In the genomic region with DNA sequence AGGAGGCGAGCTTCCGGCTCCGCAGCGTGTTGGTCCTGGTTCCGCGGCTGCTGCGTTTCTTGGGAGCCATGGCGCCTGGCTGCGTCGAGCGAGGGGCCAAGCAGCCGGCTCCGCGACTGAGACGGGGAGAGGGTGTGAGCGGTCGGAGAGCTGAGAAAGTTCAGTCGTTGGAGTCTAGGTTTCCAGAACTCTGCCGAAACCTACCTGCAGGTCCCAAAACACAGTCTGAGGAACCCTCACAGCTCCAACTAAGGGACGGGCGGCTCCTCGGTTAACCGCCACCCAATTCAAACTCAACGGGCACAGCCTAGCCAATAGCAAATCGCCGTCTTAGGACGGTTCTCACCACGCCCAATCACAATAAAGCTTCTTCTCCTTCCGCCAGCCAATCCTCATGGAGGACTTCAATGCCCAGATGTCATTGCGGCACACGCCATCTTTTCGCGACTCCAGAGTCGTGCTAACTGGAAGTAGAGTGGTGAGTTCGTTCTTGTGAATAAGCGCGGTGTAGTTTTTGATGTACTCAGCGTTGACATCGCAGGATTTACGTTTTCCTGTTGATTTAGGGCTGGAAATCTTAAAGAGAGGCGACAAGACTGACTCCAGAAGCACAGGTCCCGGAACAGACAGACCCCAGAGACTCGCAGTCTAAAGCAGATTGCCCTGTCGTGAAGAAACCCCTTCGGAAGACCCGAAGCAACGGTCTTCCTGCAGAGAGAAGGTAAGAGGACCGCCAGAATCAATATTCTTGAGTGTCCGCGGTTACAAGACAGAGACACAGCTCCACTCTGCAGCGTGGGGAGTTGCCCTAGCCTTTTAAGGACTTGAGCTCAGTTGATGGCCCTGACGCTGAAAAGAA, we compare ENCODE assay signal across 7 mouse cellular contexts. TPM values are rescaled to one million over a fixed set of nuclear protein-coding genes. Genes with fewer than 3 reads are reported as not detected.
DNase-seq lines count a peak whose midpoint lies in the region; ATAC-seq and TF ChIP-seq lines count a peak whose summit lies in the region.

9930104L06Rik (plus strand) TSS at position 436 of the 859 bp plus-strand sequence.

- intact Hi-C loops in left cerebral cortex, postnatal 4 days (cut with DNase I), result no loop called here

- under 1% methylated on average over 52 of the region's 52 CpGs for WGBS in embryonic facial prominence, embryonic 10.5 days
- under 1% methylated on average over 52 of the region's 52 CpGs for WGBS in intestine, postnatal 0 days
- under 1% methylated on average over 52 of the region's 52 CpGs for WGBS in midbrain, embryonic 12.5 days
- under 1% methylated on average over 52 of the region's 52 CpGs for WGBS in small intestine, adult 2 months

- peaks cover 39% of the 10 kb centered on the region for H3K36me3 ChIP-seq in embryonic facial prominence, embryonic 10.5 days (replicated peaks)
- H3K36me3 ChIP-seq in intestine, postnatal 0 days (ENCODE audit: control insufficient read depth, insufficient read depth), result peaks cover 7% of the 10 kb centered on the region; the same call in 1 of the 2 replicates
- H3K36me3 ChIP-seq in midbrain, embryonic 12.5 days, result peaks cover 28% of the 10 kb centered on the region
- H3K36me3 ChIP-seq in small intestine, adult 2 months (ENCODE audit: control insufficient read depth, insufficient read depth, low read length), result peaks cover 8% of the 10 kb centered on the region; the same call in 1 of the 2 replicates

- DNase-seq in adrenal gland, postnatal 10 days, result peak; percentile 95
- peak; percentile 93 for DNase-seq in embryonic facial prominence, embryonic 10.5 days (ENCODE audit: low spot score)
- peak; percentile 83 for DNase-seq in gonadal fat pad, adult 2 months (ENCODE audit: low read depth)
- peak; percentile 93 for DNase-seq in left cerebral cortex, postnatal 4 days

- TF ChIP-seq POLR2A in small intestine, adult 2 months (IDR thresholded peaks at IDR 0.05; ENCODE audit: low read depth, low read length), result no peak

- no peaks in the 10 kb centered on the region for H3K27me3 ChIP-seq in embryonic facial prominence, embryonic 10.5 days (replicated peaks; ENCODE audit: low read depth, poor library complexity, severe bottlenecking)
- no peaks in the 10 kb centered on the region for H3K27me3 ChIP-seq in intestine, postnatal 0 days (replicated peaks; ENCODE audit: control insufficient read depth, insufficient read depth, low read length)
- H3K27me3 ChIP-seq in midbrain, embryonic 12.5 days, result no peaks in the 10 kb centered on the region
- no peaks in the 10 kb centered on the region for H3K27me3 ChIP-seq in small intestine, adult 2 months (ENCODE audit: control insufficient read depth, insufficient read depth, low read length)

- peak within 1 kb of the TSS; percentile 93 for H3K27ac ChIP-seq in embryonic facial prominence, embryonic 10.5 days (replicated peaks)
- peak within 1 kb of the TSS; percentile 60; the same call in 1 of the 2 replicates for H3K27ac ChIP-seq in intestine, postnatal 0 days (ENCODE audit: low read depth, low read length)
- H3K27ac ChIP-seq in midbrain, embryonic 12.5 days (replicated peaks), result 0 out of 2 replicates have a peak within 1 kb of the TSS, but pooled peaks have one; percentile 10
- no peak within 1 kb of the TSS for H3K27ac ChIP-seq in small intestine, adult 2 months (ENCODE audit: insufficient read depth, low read depth, low read length)

- H3K9me3 ChIP-seq in embryonic facial prominence, embryonic 10.5 days, result no peaks in the 10 kb centered on the region
- H3K9me3 ChIP-seq in intestine, postnatal 0 days (ENCODE audit: control insufficient read depth), result no peaks in the 10 kb centered on the region
- no peaks in the 10 kb centered on the region for H3K9me3 ChIP-seq in midbrain, embryonic 12.5 days

- ATAC-seq in intestine, postnatal 0 days, result peak; percentile 99
- ATAC-seq in midbrain, embryonic 12.5 days (ENCODE audit: low FRiP score, low read depth), result peak; percentile 99

- H3K9ac ChIP-seq in intestine, postnatal 0 days (ENCODE audit: low read depth, low read length), result peak within 1 kb of the TSS; percentile 72
- peak within 1 kb of the TSS; percentile 74 for H3K9ac ChIP-seq in midbrain, embryonic 12.5 days (replicated peaks)

- peaks cover 22% of the 10 kb centered on the region for H3K4me1 ChIP-seq in embryonic facial prominence, embryonic 10.5 days
- H3K4me1 ChIP-seq in intestine, postnatal 0 days (replicated peaks; ENCODE audit: control insufficient read depth, insufficient read depth, low read length), result no peaks in the 10 kb centered on the region; the same call in 1 of the 2 replicates
- H3K4me1 ChIP-seq in midbrain, embryonic 12.5 days, result peaks cover 23% of the 10 kb centered on the region
- H3K4me1 ChIP-seq in small intestine, adult 2 months (ENCODE audit: control insufficient read depth, insufficient read depth, insufficient read length, low read length), result peaks cover 6% of the 10 kb centered on the region

- peak within 1 kb of the TSS; percentile 98 for H3K4me3 ChIP-seq in embryonic facial prominence, embryonic 10.5 days
- peak within 1 kb of the TSS; percentile 83 for H3K4me3 ChIP-seq in intestine, postnatal 0 days (ENCODE audit: low read depth, low read length)
- H3K4me3 ChIP-seq in midbrain, embryonic 12.5 days, result peak within 1 kb of the TSS; percentile 90
- H3K4me3 ChIP-seq in small intestine, adult 2 months (ENCODE audit: low read depth, low read length), result peak within 1 kb of the TSS; percentile 86

- TF ChIP-seq CTCF in intestine, postnatal 0 days (IDR thresholded peaks at IDR 0.05; ENCODE audit: low read depth), result no peak
- TF ChIP-seq CTCF in small intestine, adult 2 months (IDR thresholded peaks at IDR 0.05; ENCODE audit: extremely low read depth, insufficient read length, insufficient replicate concordance, low read depth, low read length), result no peak

- peak within 1 kb of the TSS; percentile 90 for H3K4me2 ChIP-seq in intestine, postnatal 0 days (replicated peaks; ENCODE audit: low read depth)
- peak within 1 kb of the TSS; percentile 90 for H3K4me2 ChIP-seq in midbrain, embryonic 12.5 days (replicated peaks)

RNA-seq across cellular contexts. Expression of gene 9930104L06Rik, which starts in this region (rescaled TPM):
- total RNA-seq in adrenal gland, postnatal 10 days (2021), result 10 to 100 TPM in 1 of 2 experiments, 1 to 10 TPM in 1; 9.6 to 11.1 TPM
- 17.6 and 18.0 TPM in 2 replicates for polyA plus RNA-seq in embryonic facial prominence, embryonic 10.5 days (2016; fragmentation: Nextera tagmentation; extraction: Ambion mirVana)
- 13.3 and 14.8 TPM in 2 replicates for polyA plus RNA-seq in gonadal fat pad, adult 2 months (2012; rRNA removed)
- polyA plus RNA-seq in intestine, postnatal 0 days (2015; fragmentation: Nextera tagmentation; extraction: Ambion mirVana), result 4.3 and 4.7 TPM in 2 replicates
- total RNA-seq in left cerebral cortex, postnatal 4 days (2021), result 10 to 100 TPM; 16.3 to 18.6 TPM
- 17.0 and 18.1 TPM in 2 replicates for polyA plus RNA-seq in midbrain, embryonic 12.5 days (2016; fragmentation: Nextera tagmentation; extraction: Ambion mirVana)
- 5.2 and 7.1 TPM in 2 replicates for polyA plus RNA-seq in small intestine, adult 2 months (2012; rRNA removed)
